Mouse (Mus musculus) neural tube, embryonic 10.5 days (tissue): Measurements from ENCODE around the gene Agbl5.
"Not testable (repeated sequence)": the region's sequence is repeated elsewhere in the genome, so short reads cannot be mapped to it uniquely, and the experiment has no call there.

Experiments
- DNase-seq: peaks from one replicate; pipeline ENCODE4 v3.0.0-alpha.2; 2017; ENCODE audit warnings: low spot score; ENCODE audit errors: extremely low spot score

Agbl5 gene

GRCm38 (mm10) chr5:30888337-30889087, at the start of gene Agbl5:
Gene Agbl5 (plus strand): TSS chr5:30888694.
- DNase-seq: peak; percentile 99

DNA sequence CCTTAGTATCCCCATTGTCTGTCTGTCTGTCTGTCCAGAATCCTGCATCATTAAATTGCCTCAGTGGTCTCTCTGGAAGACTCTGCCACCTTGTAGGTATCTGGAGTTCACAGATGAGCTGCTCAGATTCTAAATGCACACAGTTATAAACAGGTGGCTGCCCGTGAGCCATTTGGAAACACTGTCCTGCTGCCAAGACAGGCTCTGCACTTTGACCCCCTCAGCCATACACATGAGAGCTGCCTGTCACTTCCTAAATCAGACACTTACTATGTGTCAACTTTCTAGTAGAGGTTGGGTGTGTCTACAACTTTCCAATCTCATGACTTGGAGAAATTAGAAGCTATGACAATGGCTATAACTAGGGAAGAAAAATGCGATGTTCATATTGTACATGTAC, 48.8 kb upstream of the Agbl5 start:
- DNase-seq: no peak

DNA sequence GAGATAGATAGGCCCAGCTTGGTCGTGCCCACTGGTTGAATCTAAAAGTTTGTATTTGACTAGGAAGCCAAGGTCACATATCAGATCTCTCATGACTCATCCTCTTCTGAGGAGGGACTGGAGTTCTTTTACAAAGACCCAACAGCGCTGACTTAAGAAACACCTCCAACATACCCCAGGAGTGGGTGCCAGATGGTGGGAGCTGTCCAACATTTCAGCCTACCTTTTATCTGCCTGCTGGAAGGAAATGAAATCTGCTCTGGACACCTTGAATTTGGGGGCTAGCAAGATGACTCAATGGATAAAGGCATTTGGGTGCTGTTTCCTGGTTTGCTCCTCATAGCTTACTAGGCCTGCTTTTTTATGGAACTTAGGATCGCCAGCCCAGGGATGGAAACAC, 46.6 kb upstream of the Agbl5 start:
- no peak for DNase-seq

GRCm38 (mm10) chr5:30849891-30850555, 38.5 kb upstream of the Agbl5 start:
- DNase-seq: no peak

GRCm38 (mm10) chr5:30850556-30850925, 38.0 kb upstream of the Agbl5 start:
- no peak for DNase-seq

DNA sequence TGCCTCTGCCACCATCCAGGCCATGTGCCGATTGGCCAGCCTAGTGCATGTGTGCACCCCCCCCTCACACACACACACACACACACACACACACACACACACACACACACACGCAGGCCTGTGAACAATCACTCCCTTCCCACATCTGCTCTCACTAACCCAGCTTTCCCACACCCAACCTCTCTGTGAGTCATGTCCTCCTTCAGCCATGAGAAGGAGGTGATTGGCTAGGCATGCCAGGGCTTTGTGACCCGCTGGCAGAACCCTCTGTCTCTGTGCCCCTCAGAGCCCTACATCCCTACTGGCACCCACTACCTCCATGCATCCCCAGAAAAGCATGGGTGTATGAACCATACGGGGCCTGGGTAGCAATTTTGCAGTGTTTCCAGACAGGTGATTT, 35.0 kb upstream of the Agbl5 start:
- DNase-seq: no peak

- no peak for DNase-seq
Observed at GRCm38 (mm10) chr5:30855674-30856073, 32.8 kb upstream of the Agbl5 start.

DNA sequence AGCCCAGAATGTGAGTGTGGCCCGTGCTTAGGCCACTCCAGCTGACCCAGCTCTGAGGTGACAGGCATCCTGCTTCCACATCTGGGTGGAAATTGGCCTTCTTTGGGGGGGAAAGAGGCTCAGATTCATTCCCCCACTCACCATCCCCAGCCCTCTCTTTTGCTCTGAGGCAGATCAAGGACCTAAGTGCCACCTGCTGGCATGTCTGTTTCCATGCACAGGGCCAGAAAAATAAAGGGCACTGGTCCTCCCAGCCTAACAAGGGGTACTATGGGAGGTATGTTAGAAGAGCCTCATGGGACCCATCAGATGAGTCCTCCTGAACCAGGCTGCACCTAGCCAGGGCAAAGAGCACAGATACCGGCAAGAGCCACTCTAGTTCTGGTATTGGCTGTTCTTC, 32.4 kb upstream of the Agbl5 start:
- DNase-seq: no peak

DNA sequence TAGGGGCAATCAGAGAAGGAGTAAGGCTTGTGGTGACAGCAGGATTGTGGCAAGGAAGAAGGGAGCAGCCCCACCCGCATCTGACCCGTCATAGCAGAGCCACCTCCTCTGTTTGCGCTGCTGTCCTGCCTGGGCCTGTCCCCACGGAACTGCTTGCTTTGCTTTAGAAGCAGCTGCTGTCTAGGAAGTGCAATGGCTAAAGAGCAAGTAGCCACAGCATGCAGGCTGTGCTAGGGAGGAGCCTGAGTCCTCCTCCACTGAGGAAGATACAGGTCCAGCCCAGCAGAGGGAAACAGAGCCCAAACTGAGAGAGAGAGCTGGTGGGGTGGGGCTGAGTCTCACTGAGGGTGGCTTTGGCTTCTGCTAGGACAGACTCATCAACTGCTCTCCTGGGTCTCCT, 24.6 kb upstream of the Agbl5 start:
- DNase-seq: no peak

DNA sequence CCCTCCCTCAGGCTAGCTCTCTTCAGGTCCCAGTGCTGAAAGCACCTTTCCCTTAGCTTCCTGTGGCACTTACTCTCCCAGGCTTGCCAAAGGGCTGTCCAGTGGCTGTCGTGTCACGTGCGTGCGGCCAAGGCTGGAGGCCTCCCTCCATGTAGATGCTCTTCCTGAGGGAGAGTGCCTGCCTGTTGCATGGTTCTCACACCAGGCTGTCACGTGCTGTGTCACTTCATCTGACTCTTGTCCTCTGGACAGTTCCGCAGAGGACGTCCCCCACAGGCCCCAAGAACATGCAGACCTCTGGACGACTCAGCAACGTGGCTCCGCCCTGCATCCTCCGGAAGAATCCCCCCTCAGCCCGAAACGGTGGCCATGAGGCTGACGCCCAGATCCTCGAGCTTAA, 24.2 kb upstream of the Agbl5 start:
- no peak for DNase-seq

GRCm38 (mm10) chr5:30866871-30867270, 21.6 kb upstream of the Agbl5 start:
- no peak for DNase-seq

- no peak for DNase-seq
Observed at GRCm38 (mm10) chr5:30867712-30868111, 20.8 kb upstream of the Agbl5 start, which contains the start of gene Tmem214. Gene Tmem214 (plus strand): TSS chr5:30868012.

DNA sequence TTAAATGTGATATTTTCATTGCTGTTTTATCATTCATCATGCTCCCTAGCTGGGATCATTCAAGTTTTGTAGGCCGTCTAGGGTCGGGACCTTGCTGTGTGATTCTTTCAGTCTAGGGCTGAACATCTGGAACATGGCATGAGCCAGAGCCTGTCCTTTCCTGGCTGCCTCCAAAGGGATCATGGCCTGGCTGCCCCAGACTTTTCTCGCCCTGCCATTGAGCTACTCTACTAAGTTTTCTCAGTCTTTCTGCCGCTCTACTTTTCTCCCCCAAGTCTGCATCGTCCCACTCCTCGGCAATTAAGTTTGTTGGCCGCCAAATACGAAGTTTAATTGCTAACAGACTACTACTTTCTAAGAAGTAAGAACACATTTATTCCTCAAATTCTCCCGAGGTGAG, 19.5 kb upstream of the Agbl5 start:
- DNase-seq: no peak

DNA sequence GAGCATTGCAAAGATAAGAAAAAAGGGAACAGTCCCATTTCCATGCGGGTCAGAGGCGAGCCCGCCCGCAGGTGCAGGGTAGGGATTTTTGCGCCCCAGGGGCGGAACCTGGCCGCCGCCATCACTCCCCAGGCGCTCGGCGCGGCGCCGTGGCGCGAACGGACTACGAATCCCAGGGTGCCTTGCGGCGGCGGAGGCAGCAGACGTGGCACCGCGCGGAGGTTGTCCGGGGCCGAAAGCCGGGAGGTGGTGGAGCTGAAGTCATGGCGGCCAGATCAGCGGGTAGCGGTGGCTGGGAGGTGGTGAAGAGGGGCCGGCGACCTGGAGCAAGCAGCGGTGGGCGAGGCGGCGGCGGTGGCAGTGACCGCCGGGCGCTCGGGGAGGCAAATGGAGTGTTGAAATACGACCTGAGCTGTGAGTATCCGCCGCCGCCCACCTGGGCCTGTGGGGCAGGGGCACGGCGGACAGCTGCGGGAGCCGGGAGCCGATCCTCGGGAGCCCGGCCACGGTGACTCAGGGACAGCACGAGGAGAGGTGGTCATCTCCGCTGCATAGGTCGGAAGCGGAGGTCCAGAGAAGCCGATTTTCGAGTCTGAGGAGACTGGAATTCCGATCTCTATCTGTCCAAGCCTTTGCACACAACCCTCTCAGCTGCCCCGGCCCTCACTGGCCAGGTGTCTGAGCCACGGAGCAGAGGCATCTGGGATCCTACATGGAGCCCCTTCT, 18.9 kb upstream of the Agbl5 start:
- peak; percentile 89 for DNase-seq

DNA sequence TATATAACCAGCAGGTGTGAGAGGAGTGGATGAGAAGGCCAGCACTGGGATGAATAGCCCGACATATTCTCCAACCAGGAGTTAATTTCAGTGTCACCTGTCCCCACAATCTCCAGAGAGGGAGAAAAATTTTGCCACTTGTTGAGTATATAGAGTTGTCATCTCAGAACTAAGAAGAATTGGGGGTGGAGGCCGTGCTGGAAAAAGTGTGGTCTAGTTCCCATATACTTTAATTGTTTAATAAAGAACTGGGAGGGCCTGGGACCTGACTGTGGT, 18.4 kb upstream of the Agbl5 start:
- no peak for DNase-seq

DNA sequence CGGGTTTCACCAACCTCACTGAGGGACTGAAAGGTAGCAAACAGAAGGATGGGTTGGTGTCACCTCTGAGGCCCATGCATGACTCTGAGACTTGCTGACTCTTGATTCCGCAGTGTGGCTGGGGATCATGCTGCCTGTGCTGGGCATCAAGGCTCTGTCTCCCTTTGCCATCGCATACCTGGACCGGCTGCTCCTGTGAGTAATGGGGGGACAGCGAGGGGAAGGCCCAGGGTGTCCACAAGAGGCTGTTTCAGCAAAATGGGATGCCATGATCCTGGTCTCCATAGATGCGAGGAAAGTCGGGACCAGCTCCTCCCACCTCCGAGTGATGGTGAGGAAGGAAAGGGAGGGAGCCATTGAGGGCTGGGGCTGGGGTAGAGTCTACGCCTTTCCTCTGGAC, 15.9 kb upstream of the Agbl5 start:
- DNase-seq: no peak

DNA sequence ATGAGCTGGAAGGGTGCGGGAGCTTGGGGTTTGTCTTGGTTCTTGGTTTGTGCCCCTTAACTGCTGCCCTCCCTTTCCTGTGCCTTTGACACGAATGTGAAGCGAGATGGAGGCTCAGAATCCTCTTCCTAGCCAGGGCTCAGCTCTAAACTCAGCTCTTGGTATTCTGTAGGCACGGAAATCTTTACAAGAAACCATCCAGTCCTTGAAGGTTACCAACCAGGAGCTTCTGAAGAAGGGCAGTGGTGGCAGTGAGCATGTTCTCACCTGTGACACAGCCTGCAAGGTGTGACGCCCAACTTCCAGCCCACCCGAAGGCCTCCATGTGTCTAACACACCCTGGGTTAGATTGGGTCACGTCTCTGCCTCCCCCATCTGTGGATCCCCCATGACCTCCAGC, 14.1 kb upstream of the Agbl5 start:
- no peak for DNase-seq

GRCm38 (mm10) chr5:30878616-30879015, 9.9 kb upstream of the Agbl5 start:
- DNase-seq: no peak

- DNase-seq: no peak
Observed at GRCm38 (mm10) chr5:30879347-30879943, 9.0 kb upstream of the Agbl5 start.

GRCm38 (mm10) chr5:30881839-30882238, 6.7 kb upstream of the Agbl5 start:
- not testable (repeated sequence) for DNase-seq

DNA sequence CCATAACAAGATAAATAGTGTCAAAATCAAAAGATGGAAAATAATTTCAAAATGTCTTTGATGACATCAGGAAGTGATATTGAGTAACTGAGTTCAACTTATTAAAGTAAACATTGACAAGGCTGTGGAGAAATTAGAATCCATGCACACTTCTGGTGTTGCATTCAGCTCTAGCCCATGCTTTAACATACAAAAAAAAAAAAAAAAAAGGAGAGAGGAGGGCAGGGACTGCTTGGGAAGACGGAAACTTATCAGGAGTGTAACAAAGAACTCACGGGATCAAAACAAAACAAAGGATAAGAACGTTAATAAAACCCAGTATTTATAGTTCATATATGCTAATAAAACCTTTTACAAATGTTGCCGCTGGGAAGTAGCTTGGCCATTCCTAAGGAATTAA, 2.3 kb upstream of the Agbl5 start:
- DNase-seq: no peak

- no peak for DNase-seq
Observed at GRCm38 (mm10) chr5:30886731-30887130, 1.8 kb upstream of the Agbl5 start.
